ENCODE assay signal across 15 mouse cellular contexts in the genomic region with DNA sequence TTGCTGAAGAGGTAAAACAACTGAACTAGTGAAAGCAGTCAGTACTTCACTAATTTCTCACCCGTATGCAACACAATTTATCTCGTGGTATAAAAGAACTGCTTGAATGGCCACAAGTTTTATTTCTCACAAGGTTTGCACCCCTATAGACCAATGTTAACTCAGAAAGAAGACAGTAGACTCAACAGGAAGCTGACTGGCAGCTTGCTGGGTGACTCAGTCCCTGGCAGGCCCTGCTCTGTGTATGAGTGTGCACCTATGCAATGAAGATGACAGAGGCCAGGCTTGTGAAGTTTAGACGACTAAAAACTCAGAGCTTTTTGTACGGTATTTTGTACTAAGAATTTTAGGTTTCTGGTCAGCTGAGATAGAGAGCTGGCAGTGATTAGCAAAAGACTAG.
DNase-seq lines count a peak whose midpoint lies in the region; ATAC-seq and TF ChIP-seq lines count a peak whose summit lies in the region.
"Had no signal": no experiment of that assay in that cellular context is flagged by ENCODE, and none has a peak within 500 bp of the region (broad histone marks: within the 10 kb centered on the region; RNA-seq: fewer than 3 reads in every experiment).

No protein-coding gene starts in this region.

- WGBS in midbrain, postnatal 0 days, result 66% methylated on average over 4 of the region's 4 CpGs

- no peaks in the 10 kb centered on the region for H3K9me3 ChIP-seq in midbrain, postnatal 0 days (ENCODE audit: low read length)
- H3K9me3 ChIP-seq: heart, embryonic 12.5 days; hindbrain, embryonic 10.5 days; limb, embryonic 13.5 days; stomach, embryonic 15.5 days had no signal

- no peaks in the 10 kb centered on the region for H3K27me3 ChIP-seq in midbrain, postnatal 0 days (ENCODE audit: insufficient read depth, low read length)
- H3K27me3 ChIP-seq: heart, embryonic 12.5 days; limb, embryonic 13.5 days; stomach, embryonic 15.5 days had no signal

- H3K36me3 ChIP-seq in midbrain, postnatal 0 days (ENCODE audit: insufficient read depth, low read length), result no peaks in the 10 kb centered on the region
- H3K36me3 ChIP-seq: heart, embryonic 12.5 days; hindbrain, embryonic 10.5 days; limb, embryonic 13.5 days; stomach, embryonic 15.5 days had no signal

- no peak for TF ChIP-seq CTCF in layer of hippocampus, adult 2 months (conservative IDR thresholded peaks at IDR 0.05)
- TF ChIP-seq CTCF in midbrain, postnatal 0 days (IDR thresholded peaks at IDR 0.05), result no peak

- intact Hi-C loops in heart, postnatal 36 days (cut with DNase I), result no loop called here

- H3K4me1 ChIP-seq in midbrain, postnatal 0 days (ENCODE audit: insufficient read depth, low read length), result no peaks in the 10 kb centered on the region
- H3K4me1 ChIP-seq: stomach, embryonic 15.5 days had no signal

- H3K27ac ChIP-seq in layer of hippocampus, adult 2 months, result peak overlapping the region; percentile 86
- no peak overlapping the region for H3K27ac ChIP-seq in midbrain, postnatal 0 days (ENCODE audit: low read depth, low read length)
- H3K27ac ChIP-seq: hindbrain, embryonic 10.5 days; limb, embryonic 13.5 days; stomach, embryonic 15.5 days had no signal

- no peak overlapping the region for H3K9ac ChIP-seq in midbrain, postnatal 0 days (replicated peaks; ENCODE audit: low read length, poor library complexity, severe bottlenecking)
- H3K9ac ChIP-seq: heart, embryonic 12.5 days; limb, embryonic 13.5 days; stomach, embryonic 15.5 days had no signal

- peak in 1 of 2 experiments; percentile 37 for DNase-seq in layer of hippocampus, adult 2 months (ENCODE audit: low spot score in 2 of 2)
- no peak for DNase-seq in layer of hippocampus, postnatal 36 days
- DNase-seq in 3T3-L1 (ENCODE audit: low read depth, low spot score) (peak; percentile 91), NIH3T3 (ENCODE audit: low read depth) (peak; percentile 79)
- DNase-seq in c-Kit-positive CD71-negative TER-119-negative erythroid progenitor cells, embryonic 14.5 days (ENCODE audit: low read depth), result peak; percentile 3
- no peak for DNase-seq in natural killer cell, adult 2 months (ENCODE audit: low spot score in 2 of 2)
- DNase-seq in heart, postnatal 36 days, result no peak
- no peak for DNase-seq in midbrain, postnatal 0 days (ENCODE audit: low spot score)
- DNase-seq: cerebellum, adult 9-11 months; kidney, postnatal 10 days; thymus, postnatal 25 days had no signal

- H3K4me3 ChIP-seq in layer of hippocampus, adult 2 months, result no peak overlapping the region
- no peak overlapping the region for H3K4me3 ChIP-seq in midbrain, postnatal 0 days (ENCODE audit: low read depth, low read length)
- H3K4me3 ChIP-seq: heart, embryonic 12.5 days; hindbrain, embryonic 10.5 days; limb, embryonic 13.5 days; stomach, embryonic 15.5 days had no signal

- no peak for ATAC-seq in midbrain, postnatal 0 days (ENCODE audit: low FRiP score)

- H3K4me2 ChIP-seq in midbrain, postnatal 0 days (ENCODE audit: low read depth, low read length, poor library complexity, severe bottlenecking), result no peak overlapping the region
- H3K4me2 ChIP-seq: heart, embryonic 12.5 days; limb, embryonic 13.5 days; stomach, embryonic 15.5 days had no signal

Comparison
In these comparisons a context has a peak if more than half of its experiments do, and no peak if none do; other contexts are left out.
1. DNase-seq: peak in 3T3-L1 (single experiment), NIH3T3 (single experiment) and c-Kit-positive CD71-negative TER-119-negative erythroid progenitor cells, embryonic 14.5 days (single experiment); none in layer of hippocampus, postnatal 36 days (0 of 2), natural killer cell, adult 2 months (0 of 2), heart, postnatal 36 days (0 of 2) and midbrain, postnatal 0 days (single experiment).